Mouse (Mus musculus): ENCODE results near the gene Tmem126a.

The Tmem126a gene

DNA sequence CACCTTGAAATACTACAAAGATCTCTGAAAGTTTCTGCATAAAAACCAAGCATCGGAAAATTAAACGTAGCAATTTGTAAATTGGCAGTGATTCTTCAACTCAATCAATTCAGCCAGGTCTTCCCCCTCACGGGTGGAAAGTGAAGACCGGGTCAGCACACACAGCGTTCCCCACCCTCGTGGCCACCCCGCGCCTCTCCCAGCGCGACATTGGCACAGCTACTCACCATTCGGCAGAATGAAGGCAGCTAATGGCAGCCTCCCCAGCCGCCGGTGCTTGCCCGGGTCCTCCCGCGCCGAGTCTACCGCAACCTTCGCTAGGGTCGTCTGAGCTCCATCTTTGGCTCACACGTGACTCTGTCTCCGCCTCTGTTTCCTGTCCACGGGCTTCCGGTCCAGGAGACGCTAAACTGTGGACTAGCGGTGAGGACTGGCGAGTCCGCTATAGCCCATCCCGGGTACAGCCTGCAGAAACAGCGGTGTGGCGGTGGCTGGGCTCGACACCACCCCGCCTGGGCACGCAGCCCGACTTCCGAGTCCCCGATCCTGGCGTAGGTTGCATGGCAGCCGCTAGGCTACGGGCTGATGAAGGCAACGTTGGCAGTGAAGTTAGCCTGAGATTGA, at the start of gene Tmem126a:
Gene Tmem126a, minus strand, starts transcription at position 385 of the 624 bp plus-strand sequence.
- peak; percentile 87 for DNase-seq (ENCODE audit: extremely low spot score)

- no peak for DNase-seq (ENCODE audit: extremely low spot score)
Measured at GRCm38 (mm10) chr7:90482607-90483006, 25.6 kb upstream of the Tmem126a start.

GRCm38 (mm10) chr7:90476313-90477245, 19.6 kb upstream of the Tmem126a start, which contains the start of gene Dlg2:
TSS of gene Dlg2 (plus strand) at chr7:90476672.
- no peak for DNase-seq (ENCODE audit: extremely low spot score)

DNA sequence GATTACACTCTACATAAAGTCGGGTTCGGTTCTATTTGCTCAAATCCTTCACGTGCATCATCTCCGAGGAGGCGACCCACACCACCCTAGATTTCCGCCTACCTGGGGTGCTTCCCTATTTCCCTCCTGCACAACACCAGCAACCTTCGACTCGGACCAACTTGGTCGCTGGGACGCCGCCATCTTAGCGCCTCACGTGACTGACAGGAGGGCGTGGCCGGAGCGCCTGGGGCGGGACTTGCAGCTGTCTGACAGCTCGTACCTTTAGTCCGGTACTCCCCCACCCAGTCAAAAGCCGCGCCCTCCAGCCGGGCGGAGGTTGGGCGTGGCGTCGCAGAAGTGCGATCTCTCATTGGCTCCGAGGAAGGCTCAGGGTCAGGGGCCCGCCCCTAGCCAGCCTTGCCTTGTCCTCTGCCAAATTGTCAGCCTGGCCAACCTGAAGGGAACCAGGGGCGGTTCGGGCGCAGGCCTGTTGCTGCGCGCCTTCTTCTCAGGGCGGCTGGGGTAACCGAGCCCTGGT, 18.8 kb upstream of the Tmem126a start, which contains the start of gene Tmem126b:
Gene Tmem126b, minus strand, starts transcription at position 209 of the 520 bp plus-strand sequence.
- DNase-seq (ENCODE audit: extremely low spot score): peak; percentile 97

DNA sequence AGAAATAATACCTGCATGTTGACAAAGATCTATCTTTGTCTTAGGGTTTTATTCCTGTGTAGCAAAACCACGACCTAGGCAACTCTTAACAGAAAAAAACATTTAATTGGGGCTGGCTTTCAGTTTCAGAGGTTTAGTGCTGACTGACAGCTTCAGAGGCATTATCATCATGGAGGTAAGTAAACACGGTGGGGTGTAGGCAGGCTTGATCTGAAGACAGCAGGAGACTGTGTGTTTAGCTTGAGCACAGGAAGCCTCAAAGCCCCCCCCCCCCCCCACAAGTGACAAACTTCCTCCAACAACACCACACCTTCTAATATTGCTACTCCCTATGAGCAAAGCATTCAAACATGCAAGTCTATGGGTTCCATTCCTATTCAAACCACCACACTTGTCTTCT, 16.5 kb upstream of the Tmem126a start:
- no peak for DNase-seq (ENCODE audit: extremely low spot score)

GRCm38 (mm10) chr7:90461441-90461840, 4.4 kb upstream of the Tmem126a start:
- DNase-seq (ENCODE audit: extremely low spot score): no peak

GRCm38 (mm10) chr7:90460930-90461329, 3.9 kb upstream of the Tmem126a start:
- DNase-seq (ENCODE audit: extremely low spot score): no peak

GRCm38 (mm10) chr7:90460330-90460729, 3.3 kb upstream of the Tmem126a start:
- DNase-seq (ENCODE audit: extremely low spot score): no peak

DNA sequence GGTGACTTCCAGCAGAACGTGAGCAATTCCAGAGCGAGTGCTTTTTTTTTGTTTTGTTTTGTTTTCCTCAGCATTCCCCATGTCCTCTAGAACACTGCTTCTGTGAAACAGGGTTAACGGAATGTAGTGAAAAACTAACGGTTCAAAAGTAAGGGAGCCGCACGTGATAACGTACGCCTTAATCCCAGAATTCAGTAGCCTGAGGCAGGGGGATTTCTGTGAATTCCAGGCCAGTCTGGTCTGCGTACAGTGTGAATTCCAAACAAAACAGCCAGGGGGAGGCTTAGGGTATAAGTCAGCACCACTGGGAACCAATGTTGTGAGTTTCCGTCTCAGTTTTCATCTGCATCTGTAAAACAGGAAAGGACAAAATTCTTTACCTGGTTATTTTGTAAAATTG, 488 bp upstream of the Tmem126a start:
- DNase-seq (ENCODE audit: extremely low spot score): no peak

DNA sequence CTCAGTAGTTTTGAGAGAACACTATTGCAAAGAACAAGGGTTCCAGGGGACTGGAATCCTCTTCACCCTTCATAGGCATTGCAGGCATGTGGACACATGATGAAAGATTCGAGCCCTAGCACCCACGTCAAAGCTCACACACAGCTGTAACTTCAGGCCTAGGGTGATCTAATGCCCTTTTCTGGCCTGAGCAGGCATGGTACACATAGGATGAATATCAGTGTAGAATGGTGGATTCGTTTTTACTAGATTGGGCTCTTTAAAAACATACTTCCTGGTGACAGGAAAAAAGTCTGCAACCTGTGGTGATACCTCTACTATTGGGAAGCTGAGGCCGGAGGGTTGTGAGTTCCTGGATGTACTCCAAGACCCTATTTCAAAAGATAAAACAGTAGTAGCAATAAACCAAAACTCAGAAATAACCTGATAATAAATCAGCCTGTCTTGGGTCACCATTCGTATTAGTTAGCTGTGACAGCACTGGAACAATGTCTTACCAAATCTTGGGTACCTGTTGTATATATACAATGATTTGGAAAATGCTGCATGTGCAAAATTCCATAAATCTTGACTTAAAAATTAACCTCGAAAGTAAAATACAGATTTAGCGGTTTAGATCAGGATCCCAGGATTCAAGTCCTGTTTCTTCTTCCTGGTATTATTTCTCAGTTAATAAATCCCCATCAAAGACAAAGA, 732 bp downstream of the Tmem126a start:
- DNase-seq (ENCODE audit: extremely low spot score): no peak

GRCm38 (mm10) chr7:90444206-90444605, 12.8 kb downstream of the Tmem126a start:
- peak; percentile 19 for DNase-seq (ENCODE audit: extremely low spot score)

GRCm38 (mm10) chr7:90443101-90444091, 13.6 kb downstream of the Tmem126a start:
- peak; percentile 80 for DNase-seq (ENCODE audit: extremely low spot score)

- peak; percentile 97 for DNase-seq (ENCODE audit: extremely low spot score)
Measured at GRCm38 (mm10) chr7:90442518-90443080, 14.4 kb downstream of the Tmem126a start, which contains the start of gene Crebzf. TSS of gene Crebzf (plus strand) at chr7:90442729.

DNA sequence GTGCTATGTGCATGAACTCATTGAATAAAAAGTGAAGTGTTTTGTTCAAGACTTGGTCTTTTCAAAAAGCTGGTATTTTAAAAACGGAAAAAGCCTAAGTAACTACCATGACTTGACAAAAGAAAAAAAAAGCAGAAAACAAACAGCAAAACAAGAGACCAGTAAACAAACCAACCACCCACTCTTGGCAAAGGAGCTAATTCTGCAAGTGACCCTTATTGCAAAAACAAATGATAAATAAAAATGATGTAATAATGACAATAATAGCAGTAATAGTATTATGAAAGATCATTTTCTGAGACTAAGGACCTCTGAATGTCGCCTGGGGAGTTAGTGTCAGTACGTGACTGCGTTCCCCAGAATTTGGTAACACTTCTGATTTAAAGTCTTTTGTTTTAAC, 15.0 kb downstream of the Tmem126a start:
- peak; percentile 15 for DNase-seq (ENCODE audit: extremely low spot score)

GRCm38 (mm10) chr7:90440044-90440443, 17.0 kb downstream of the Tmem126a start:
- no peak for DNase-seq (ENCODE audit: extremely low spot score)

- DNase-seq (ENCODE audit: extremely low spot score): no peak
Measured at GRCm38 (mm10) chr7:90432221-90432620, 24.8 kb downstream of the Tmem126a start.

- no peak for DNase-seq (ENCODE audit: extremely low spot score)
Measured at GRCm38 (mm10) chr7:90427006-90427405, 30.0 kb downstream of the Tmem126a start.

- peak; percentile 75 for DNase-seq (ENCODE audit: extremely low spot score)
Measured at GRCm38 (mm10) chr7:90426020-90427001, 30.7 kb downstream of the Tmem126a start, which contains the start of gene Ccdc89. TSS of gene Ccdc89 (plus strand) at chr7:90426577.

DNA sequence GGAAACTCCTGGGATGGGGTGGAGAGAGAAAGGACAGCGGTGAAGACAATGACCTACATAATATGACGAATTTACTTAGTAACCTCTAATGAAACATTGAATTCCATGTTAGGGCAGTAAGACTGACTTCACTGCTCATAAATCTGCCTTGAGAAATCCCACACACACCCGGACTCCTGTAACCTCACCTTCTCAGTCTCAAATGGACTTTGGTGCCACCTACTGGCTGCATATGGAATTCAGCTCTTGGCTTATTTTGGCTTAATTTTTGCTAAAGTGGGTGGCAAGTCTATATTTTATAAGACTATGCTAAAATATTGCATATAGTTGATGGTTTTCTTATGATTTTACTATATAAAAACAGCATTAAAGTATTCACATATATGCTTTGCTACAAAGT, 47.1 kb downstream of the Tmem126a start:
- peak; percentile 62 for DNase-seq (ENCODE audit: extremely low spot score)

All from embryo, embryonic 9.5 days (tissue).